Mouse (Mus musculus) ES-E14 (cell line): ENCODE measurements around the gene Mrpl42.

ENCODE experiments used
- CHD2 ChIP-seq: IDR thresholded peaks from 2 replicates; pipeline ENCODE4 v1.6.1; 2014; ENCODE audit warnings: mild to moderate bottlenecking, low read depth, low read length, inconsistent platforms
- HCFC1 ChIP-seq: IDR thresholded peaks from 2 replicates; pipeline ENCODE4 v1.6.1; 2012; ENCODE audit warnings: low read length, inconsistent platforms, borderline replicate concordance; ENCODE audit not compliant: insufficient read depth
- MAFK ChIP-seq: IDR thresholded peaks from 2 replicates; pipeline ENCODE4 v1.6.1; 2014; ENCODE audit warnings: mild to moderate bottlenecking, low read depth, low read length, inconsistent platforms; ENCODE audit not compliant: insufficient read depth
- ZC3H11A ChIP-seq: IDR thresholded peaks from 2 replicates; pipeline ENCODE4 v1.6.1; 2012; ENCODE audit warnings: low read depth, mild to moderate bottlenecking, inconsistent platforms, low read length, borderline replicate concordance

GRCm38 (mm10) chr10:95445104-95446056 is 56.4 kb downstream of the Mrpl42 start:
- no peak for TF ChIP-seq ZC3H11A
- no peak for TF ChIP-seq HCFC1
- no peak for TF ChIP-seq MAFK
- TF ChIP-seq CHD2: no peak
